Mouse (Mus musculus): ENCODE measurements at regions not wholly inside any gene's neighbourhood (a gene's known extent, or its start where the extent isn't known, plus 50 kb on each side); places are given as distances from the start of the nearest gene placed in this dataset.

DNA sequence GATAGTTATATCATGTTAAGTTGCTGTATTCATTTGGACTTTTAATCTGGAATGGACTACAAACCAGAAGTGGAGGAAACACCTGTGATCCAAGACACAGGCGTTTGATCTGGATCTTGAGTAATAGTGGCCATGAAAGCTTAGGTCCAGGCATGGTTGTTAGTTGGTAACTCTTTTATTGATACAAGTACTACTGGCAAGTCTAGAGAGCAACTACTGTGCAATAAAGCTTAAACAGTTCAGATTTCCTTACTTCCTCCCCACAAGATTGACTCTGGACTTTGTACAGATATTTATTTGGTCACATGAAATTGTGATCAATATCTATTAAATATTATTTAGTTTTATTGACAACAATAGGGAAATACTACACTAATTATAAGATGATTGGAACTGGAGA, 51.9 kb upstream of the Tmprss15 start:
- no peaks in the 10 kb centered on the region for H3K9me3 ChIP-seq (ENCODE audit: control insufficient read depth, low read length)
- H3K4me2 ChIP-seq (replicated peaks) = no peak overlapping the region
- no peaks in the 10 kb centered on the region for H3K27me3 ChIP-seq (ENCODE audit: control insufficient read depth, insufficient read depth, low read length)
- no peaks in the 10 kb centered on the region for H3K4me1 ChIP-seq (replicated peaks; ENCODE audit: control insufficient read depth, insufficient read depth, low read length)
- no peak overlapping the region for H3K27ac ChIP-seq
- ATAC-seq (ENCODE audit: low FRiP score) (no peak), DNase-seq (ENCODE audit: low spot score) (no peak)
- H3K4me3 ChIP-seq (replicated peaks; ENCODE audit: low read length) = no peak overlapping the region
- 84% methylated on average over 1 of the region's 1 CpGs for WGBS
- H3K36me3 ChIP-seq (replicated peaks; ENCODE audit: control insufficient read depth, insufficient read depth) = no peaks in the 10 kb centered on the region
- H3K9ac ChIP-seq = no peak overlapping the region

Data from hindbrain, embryonic 14.5 days (tissue).